Mouse (Mus musculus) liver, adult 2 months (tissue): ENCODE measurements around the gene Klk7.

Source experiments
- CTCF ChIP-seq: fragments of 200-500 bp; IDR thresholded peaks from 2 replicates; pipeline ENCODE4 v1.5.1; 2011; ENCODE audit warnings: low read depth, low read length, control low read depth
- POLR2A ChIP-seq: fragments of 200-500 bp; IDR thresholded peaks from 2 replicates; pipeline ENCODE4 v1.6.1; 2011; ENCODE audit warnings: low read length, control low read depth; ENCODE audit not compliant: insufficient read depth; ENCODE audit errors: extremely low read depth

- TF ChIP-seq POLR2A (no peak), CTCF (no peak)
Measured at GRCm38 (mm10) chr7:43829006-43829405, 17.9 kb downstream of the Klk7 start.
